In genomic region chr5:105566852-105567412, GRCm38 (mm10) we compare ENCODE assay signal across 15 mouse cellular contexts. TPM values are rescaled to one million over a fixed set of nuclear protein-coding genes. Genes with fewer than 3 reads are reported as not detected.
DNase-seq lines count a peak whose midpoint lies in the region; ATAC-seq lines count a peak whose summit lies in the region.
"Had no signal": no experiment of that assay in that cellular context is flagged by ENCODE, and none has a peak within 500 bp of the region (broad histone marks: within the 10 kb centered on the region; RNA-seq: fewer than 3 reads in every experiment).

No protein-coding gene starts in this region.

- ATAC-seq in liver, embryonic 13.5 days (ENCODE audit: low read depth) = no peak
- ATAC-seq in liver, embryonic 11.5 days (replicated peaks; ENCODE audit: low FRiP score) = no peak
- ATAC-seq in forebrain, embryonic 11.5 days (replicated peaks; ENCODE audit: low FRiP score) = peak; percentile 74
- ATAC-seq in liver, embryonic 16.5 days (ENCODE audit: low read depth) = no peak
- ATAC-seq: CD4-positive, CD25-positive, alpha-beta regulatory T cell, adult 4 months; intestine, embryonic 16.5 days had no signal

- 82% methylated on average over 7 of the region's 7 CpGs for WGBS in liver, embryonic 13.5 days (ENCODE audit: insufficient replicate concordance)
- WGBS in liver, embryonic 11.5 days = 77% methylated on average over 7 of the region's 7 CpGs
- 49% methylated on average over 7 of the region's 7 CpGs for WGBS in forebrain, embryonic 11.5 days
- 68% methylated on average over 6 of the region's 7 CpGs for WGBS in liver, embryonic 16.5 days (ENCODE audit: insufficient replicate concordance)

- H3K36me3 ChIP-seq in liver, embryonic 13.5 days = no peaks in the 10 kb centered on the region; the same call in 1 of the 2 replicates
- no peaks in the 10 kb centered on the region for H3K36me3 ChIP-seq in liver, embryonic 11.5 days (ENCODE audit: control insufficient read depth, insufficient read depth, low read length)
- no peaks in the 10 kb centered on the region for H3K36me3 ChIP-seq in forebrain, embryonic 11.5 days (ENCODE audit: control insufficient read depth, insufficient read depth, low read length)
- no peaks in the 10 kb centered on the region for H3K36me3 ChIP-seq in liver, embryonic 16.5 days (ENCODE audit: control insufficient read depth, insufficient read depth)
- H3K36me3 ChIP-seq: limb, embryonic 15.5 days had no signal

- H3K27me3 ChIP-seq in liver, embryonic 13.5 days = no peaks in the 10 kb centered on the region
- H3K27me3 ChIP-seq in liver, embryonic 11.5 days (replicated peaks; ENCODE audit: control insufficient read depth, insufficient read depth, low read length) = no peaks in the 10 kb centered on the region
- no peaks in the 10 kb centered on the region for H3K27me3 ChIP-seq in forebrain, embryonic 11.5 days (ENCODE audit: control insufficient read depth, insufficient read depth, low read length)
- H3K27me3 ChIP-seq in liver, embryonic 16.5 days (ENCODE audit: control insufficient read depth, insufficient read depth, low read depth, low read length) = no peaks in the 10 kb centered on the region
- H3K27me3 ChIP-seq: limb, embryonic 15.5 days had no signal

- no peak overlapping the region for H3K4me2 ChIP-seq in liver, embryonic 13.5 days
- H3K4me2 ChIP-seq in liver, embryonic 11.5 days = no peak overlapping the region
- H3K4me2 ChIP-seq in forebrain, embryonic 11.5 days (ENCODE audit: low read depth, low read length, severe bottlenecking) = no peak overlapping the region
- H3K4me2 ChIP-seq in liver, embryonic 16.5 days (ENCODE audit: low read depth, low read length) = no peak overlapping the region
- H3K4me2 ChIP-seq: limb, embryonic 15.5 days had no signal

- no peak for DNase-seq in liver, embryonic 13.5 days
- no peak for DNase-seq in liver, embryonic 11.5 days (ENCODE audit: low spot score)
- no peak for DNase-seq in forebrain, embryonic 11.5 days (ENCODE audit: low spot score)
- DNase-seq in lung, postnatal 4 days = peak; percentile 28 to 42
- no peak for DNase-seq in left cerebral cortex, adult 18-20 months (ENCODE audit: low spot score in 2 of 2)
- no peak for DNase-seq in cerebellum, adult 9-11 months
- DNase-seq: cerebellum, postnatal 10 days; heart, adult 18-20 months; kidney, postnatal 4 days; right cerebral cortex, postnatal 14 days; thymus, postnatal 14 days had no signal

- H3K9me3 ChIP-seq in liver, embryonic 13.5 days (replicated peaks) = no peaks in the 10 kb centered on the region
- H3K9me3 ChIP-seq in liver, embryonic 11.5 days (ENCODE audit: control insufficient read depth, low read length) = no peaks in the 10 kb centered on the region
- H3K9me3 ChIP-seq in forebrain, embryonic 11.5 days (ENCODE audit: control insufficient read depth, low read length) = no peaks in the 10 kb centered on the region
- H3K9me3 ChIP-seq in liver, embryonic 16.5 days (replicated peaks; ENCODE audit: control insufficient read depth, low read length) = no peaks in the 10 kb centered on the region
- H3K9me3 ChIP-seq: limb, embryonic 15.5 days had no signal

- H3K27ac ChIP-seq in liver, embryonic 13.5 days = peak overlapping the region; percentile 97
- no peak overlapping the region for H3K27ac ChIP-seq in liver, embryonic 11.5 days (ENCODE audit: low read depth, low read length)
- 0 out of 2 replicates have a peak overlapping the region, but pooled peaks have one; percentile 41 for H3K27ac ChIP-seq in forebrain, embryonic 11.5 days (ENCODE audit: low read depth, low read length)
- peak overlapping the region; percentile 99 for H3K27ac ChIP-seq in liver, embryonic 16.5 days (ENCODE audit: low read length)
- H3K27ac ChIP-seq: limb, embryonic 15.5 days had no signal

- H3K4me3 ChIP-seq in liver, embryonic 13.5 days (replicated peaks) = no peak overlapping the region
- H3K4me3 ChIP-seq in liver, embryonic 11.5 days (ENCODE audit: low read depth, low read length) = no peak overlapping the region
- no peak overlapping the region for H3K4me3 ChIP-seq in forebrain, embryonic 11.5 days (ENCODE audit: low read depth, low read length)
- H3K4me3 ChIP-seq in liver, embryonic 16.5 days (ENCODE audit: low read depth, low read length) = no peak overlapping the region
- H3K4me3 ChIP-seq: limb, embryonic 15.5 days had no signal

- H3K4me1 ChIP-seq in liver, embryonic 13.5 days (replicated peaks) = peaks cover 75% of the 10 kb centered on the region
- H3K4me1 ChIP-seq in liver, embryonic 11.5 days (replicated peaks; ENCODE audit: control insufficient read depth, insufficient read depth, low read length) = peaks cover 31% of the 10 kb centered on the region
- H3K4me1 ChIP-seq in forebrain, embryonic 11.5 days (replicated peaks; ENCODE audit: control insufficient read depth, insufficient read depth, low read length) = peaks cover 2% of the 10 kb centered on the region; the same call in 1 of the 2 replicates
- H3K4me1 ChIP-seq in liver, embryonic 16.5 days (ENCODE audit: control insufficient read depth, low read depth, low read length) = peaks cover 40% of the 10 kb centered on the region

- peak overlapping the region; percentile 39; the same call in 1 of the 2 replicates for H3K9ac ChIP-seq in liver, embryonic 13.5 days
- H3K9ac ChIP-seq in liver, embryonic 11.5 days (ENCODE audit: low read depth, low read length) = no peak overlapping the region
- H3K9ac ChIP-seq in forebrain, embryonic 11.5 days (ENCODE audit: low read length) = no peak overlapping the region
- H3K9ac ChIP-seq in liver, embryonic 16.5 days (ENCODE audit: low read depth, low read length) = no peak overlapping the region
- H3K9ac ChIP-seq: limb, embryonic 15.5 days had no signal

RNA-seq across cellular contexts. Expression of gene Lrrc8c, which starts 47.7 kb away (rescaled TPM):
- polyA plus RNA-seq in liver, embryonic 13.5 days (2015; fragmentation: Nextera tagmentation; extraction: Ambion mirVana) = 17.5 and 23.2 TPM in 2 replicates
- polyA plus RNA-seq in liver, embryonic 11.5 days (2014; fragmentation: Nextera tagmentation; extraction: Ambion mirVana) = 30.4 and 33.8 TPM in 2 replicates
- polyA plus RNA-seq in forebrain, embryonic 11.5 days (2014; fragmentation: Nextera tagmentation; extraction: Ambion mirVana) = 10.1 and 14.9 TPM in 2 replicates
- polyA plus RNA-seq in liver, embryonic 16.5 days (2015; fragmentation: Nextera tagmentation; extraction: Ambion mirVana) = 14.0 and 16.4 TPM in 2 replicates
- 10 to 100 TPM; 30.7 to 31.0 TPM for total RNA-seq in left cerebral cortex, adult 18-20 months (2021)

Comparison
In these comparisons a context has a peak if more than half of its experiments do, and no peak if none do; other contexts are left out.
1. DNase-seq: peak in lung, postnatal 4 days (2 of 2); none in liver, embryonic 13.5 days (single experiment), liver, embryonic 11.5 days (single experiment), forebrain, embryonic 11.5 days (single experiment), left cerebral cortex, adult 18-20 months (0 of 2) and cerebellum, adult 9-11 months (single experiment).